Mouse (Mus musculus): ENCODE measurements around the gene Agmat.
"Not testable (repeated sequence)": the region's sequence is repeated elsewhere in the genome, so short reads cannot be mapped to it uniquely, and the experiment has no call there.

The Agmat gene

DNA sequence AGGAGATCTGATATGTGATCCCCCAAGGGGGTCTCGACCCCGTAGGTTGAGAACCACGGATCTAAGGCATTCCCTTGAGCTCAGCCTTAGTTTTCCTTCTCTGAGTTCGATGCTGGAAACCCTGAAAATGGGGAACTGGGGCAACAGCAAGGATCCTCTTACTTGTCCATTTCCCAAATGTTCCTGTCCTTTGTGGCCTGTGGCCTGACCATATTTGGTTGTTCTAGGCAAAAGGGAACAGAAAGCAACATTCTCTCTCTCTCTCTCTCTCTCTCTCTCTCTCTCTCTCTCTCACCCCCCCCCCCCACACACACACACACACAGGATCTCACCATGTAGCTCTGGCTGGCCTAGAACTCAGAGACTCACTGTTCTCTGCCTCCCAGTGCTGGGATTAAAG is 9.6 kb upstream of the Agmat start:
- DNase-seq: no peak

DNA sequence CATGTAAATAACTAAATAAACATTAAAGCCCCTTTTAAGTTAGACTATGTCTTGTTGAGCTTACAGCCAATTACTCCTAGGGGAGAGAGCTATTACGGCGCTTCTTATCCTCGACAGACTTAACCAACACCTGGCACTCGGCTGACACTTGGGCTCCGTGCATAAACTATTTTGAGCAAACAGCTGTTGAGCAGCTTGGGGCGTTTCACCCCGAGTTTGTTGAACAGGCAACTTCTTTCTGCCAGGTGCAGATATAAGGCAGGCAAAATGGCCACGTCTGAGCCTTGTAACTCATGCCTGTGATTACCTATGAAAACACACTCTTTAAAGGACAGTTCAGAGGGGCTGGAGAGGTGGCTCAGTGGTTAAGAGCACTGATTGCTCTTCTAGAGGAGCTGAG is 8.5 kb upstream of the Agmat start:
- DNase-seq: no peak

GRCm38 (mm10) chr4:141741856-141742255 is 4.6 kb upstream of the Agmat start:
- no peak for DNase-seq

GRCm38 (mm10) chr4:141742381-141742780 is 4.1 kb upstream of the Agmat start:
- no peak for DNase-seq

DNA sequence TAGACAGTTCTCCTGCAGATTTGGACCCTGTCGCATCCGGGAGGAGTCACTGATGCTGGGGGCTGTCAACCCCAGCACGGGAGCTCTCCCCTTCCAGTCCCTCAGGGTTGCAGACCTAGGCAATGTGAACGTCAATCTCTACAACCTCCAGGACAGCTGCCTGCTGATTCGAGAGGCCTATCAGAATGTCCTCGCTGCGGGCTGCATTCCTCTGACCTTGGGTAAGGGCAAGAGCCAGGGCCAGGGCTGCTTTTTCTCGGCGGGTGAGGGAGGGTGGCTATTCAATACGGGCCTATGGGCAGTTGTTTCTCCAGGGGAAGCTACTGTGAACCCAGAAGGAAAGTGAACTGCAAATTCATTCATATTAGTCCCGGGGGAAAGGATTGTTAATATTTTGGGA is 3.1 kb downstream of the Agmat start:
- DNase-seq: no peak

DNA sequence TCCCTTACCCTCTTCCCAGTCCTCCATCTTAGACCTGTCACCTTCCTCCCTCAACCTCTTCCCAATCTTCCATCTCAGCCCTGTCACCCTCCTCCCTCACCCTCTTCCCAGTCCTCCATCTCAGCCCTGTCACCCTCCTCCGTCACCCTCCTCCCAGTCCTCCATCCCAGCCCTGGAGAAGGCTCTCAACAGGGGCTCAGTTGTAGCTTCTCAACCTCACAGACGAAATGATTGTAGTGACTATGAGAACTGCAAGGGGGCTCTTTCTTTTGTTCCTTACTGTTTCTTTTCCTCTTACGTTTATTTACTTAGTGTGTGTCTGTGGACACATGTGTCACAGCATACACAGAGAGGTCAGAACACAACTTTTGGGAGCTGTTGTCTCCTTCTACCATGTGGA is 4.4 kb downstream of the Agmat start:
- no peak for DNase-seq

GRCm38 (mm10) chr4:141751419-141752075 is 5.1 kb downstream of the Agmat start:
- DNase-seq: no peak

DNA sequence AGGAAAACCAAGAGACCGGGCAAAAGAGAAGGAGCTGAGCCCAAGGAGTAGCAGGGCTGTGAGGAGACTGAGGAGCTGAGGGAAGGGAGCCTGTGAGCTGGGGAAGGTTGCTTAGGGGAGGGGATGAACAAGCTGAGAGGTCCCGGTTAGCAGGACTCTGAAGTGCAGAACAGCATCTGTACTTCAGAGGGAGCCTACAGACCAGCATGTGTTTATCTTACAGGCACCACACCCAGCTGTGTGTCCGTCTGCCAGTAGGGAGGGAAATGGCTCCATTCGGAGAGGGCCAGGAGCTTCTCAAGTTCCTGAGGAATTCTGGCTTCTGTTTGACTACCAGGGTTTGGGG is 5.6 kb downstream of the Agmat start:
- peak; percentile 35 for DNase-seq

DNA sequence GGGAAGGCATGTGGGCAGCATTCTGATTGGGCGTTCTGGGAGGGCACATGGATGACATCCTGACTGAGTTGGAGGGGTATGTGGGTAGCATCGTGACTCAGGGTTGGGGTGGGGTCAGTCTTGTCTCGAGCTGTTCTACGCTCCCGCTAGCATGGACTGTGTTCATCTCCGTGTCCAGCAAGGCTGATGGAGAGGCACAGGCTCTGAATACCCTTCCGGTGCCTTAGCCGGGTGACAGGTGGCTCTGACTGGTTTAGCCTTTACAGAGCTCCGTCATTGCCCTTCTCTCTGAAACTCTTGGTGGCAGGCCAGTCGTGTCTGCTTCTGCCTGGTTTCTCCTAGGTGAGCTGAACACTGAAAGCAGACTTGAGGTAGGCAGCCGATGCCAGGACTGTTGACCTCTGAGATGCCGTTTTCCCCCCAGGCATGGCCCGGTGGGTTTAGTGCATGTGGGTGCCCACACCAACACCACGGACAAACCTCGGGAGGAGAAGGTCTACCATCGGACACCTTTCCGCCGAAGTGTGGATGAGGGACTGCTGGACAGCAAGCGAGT is 9.0 kb downstream of the Agmat start:
- no peak for DNase-seq

DNA sequence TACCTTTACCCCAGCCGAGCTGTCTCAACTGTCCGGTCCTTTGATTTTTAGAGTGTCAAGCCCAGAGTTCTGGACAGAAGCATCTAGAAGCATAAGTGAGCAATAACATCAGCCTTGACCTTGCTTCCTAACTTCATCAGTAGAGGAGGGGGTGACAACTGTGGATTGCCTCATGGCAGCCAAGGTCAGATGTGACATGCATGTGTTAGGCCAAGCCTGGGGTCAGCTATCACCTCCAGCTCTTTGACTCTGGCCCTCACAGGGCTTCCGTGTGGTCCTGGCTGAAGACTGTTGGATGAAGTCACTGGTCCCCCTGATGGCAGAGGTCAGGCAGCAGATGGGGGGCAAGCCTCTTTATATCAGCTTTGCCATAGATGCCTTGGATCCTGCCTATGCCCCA is 10.7 kb downstream of the Agmat start:
- no peak for DNase-seq

DNA sequence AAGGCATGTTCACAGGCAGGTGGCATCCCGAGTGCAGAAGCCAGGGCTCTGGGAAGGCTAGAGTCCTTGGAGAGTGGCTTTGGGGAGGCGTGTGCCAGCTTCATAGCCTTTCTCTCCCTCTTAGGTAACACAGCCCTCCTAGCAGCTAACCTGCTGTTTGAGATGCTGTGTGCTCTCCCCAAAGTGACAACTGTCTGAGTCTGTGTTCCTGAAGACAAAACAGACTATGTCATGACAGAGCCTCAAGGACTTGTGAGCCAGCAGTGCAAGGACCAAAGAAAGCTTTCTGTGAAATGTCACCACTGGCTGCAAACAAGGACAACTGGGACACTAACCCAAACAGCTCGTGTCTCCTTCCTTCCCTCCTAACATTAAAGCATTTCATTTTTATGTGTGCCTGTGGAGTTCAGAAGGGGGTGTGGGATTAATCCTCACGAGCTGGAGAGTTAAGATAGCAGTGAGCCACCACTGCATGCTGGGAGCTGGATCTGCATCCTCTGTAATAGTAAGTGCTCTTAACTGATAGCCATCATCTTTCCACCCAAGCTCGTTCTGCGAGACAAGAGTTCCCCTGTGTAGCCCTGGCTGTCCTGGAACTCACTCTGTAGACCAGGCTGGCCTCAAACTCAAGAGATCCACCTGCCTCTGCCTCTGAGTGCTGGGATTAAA is 12.5 kb downstream of the Agmat start:
- no peak for DNase-seq

GRCm38 (mm10) chr4:141760942-141761341 is 14.5 kb downstream of the Agmat start:
- DNase-seq: no peak

- no peak for DNase-seq
Observed at GRCm38 (mm10) chr4:141762102-141762598, 15.7 kb downstream of the Agmat start.

DNA sequence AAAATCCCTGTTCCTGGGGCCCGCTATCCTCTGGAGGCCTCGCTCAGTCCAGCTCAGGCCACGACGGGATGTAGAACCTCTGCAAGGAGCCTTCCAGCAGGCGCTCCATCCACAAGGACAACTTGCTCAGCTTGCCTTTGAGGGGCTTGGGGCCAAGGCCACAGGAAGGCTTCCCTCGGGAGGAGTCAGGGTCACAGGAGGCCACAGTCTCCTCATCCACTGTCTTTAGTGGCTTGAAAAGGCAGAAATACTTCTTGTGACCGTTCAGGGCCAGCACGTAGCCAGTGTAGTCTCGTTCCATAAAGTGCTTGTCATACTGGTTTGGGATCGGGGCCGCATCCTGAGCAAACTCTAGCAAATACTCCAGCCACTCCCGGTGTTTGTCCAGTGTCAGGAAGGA is 17.0 kb downstream of the Agmat start:
- DNase-seq: no peak

DNA sequence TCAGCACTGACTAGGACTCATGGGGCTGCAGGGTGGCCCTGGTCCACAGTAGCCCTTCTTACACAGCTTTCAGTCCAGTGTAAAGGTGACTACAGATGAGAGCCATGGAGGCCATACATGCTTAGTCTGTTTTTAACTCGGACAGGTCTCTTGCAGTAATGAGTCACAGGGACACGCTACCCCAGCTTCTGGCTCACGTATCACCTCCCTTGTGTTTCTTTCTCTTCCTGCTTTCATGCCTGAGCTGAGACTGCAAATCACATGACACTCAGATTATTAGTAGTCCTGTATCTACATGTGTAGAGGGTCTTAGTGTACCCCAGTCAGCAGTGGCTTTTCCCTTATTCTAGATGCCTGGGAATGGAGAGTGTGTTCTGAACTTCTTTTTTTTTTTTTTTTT is 18.5 kb downstream of the Agmat start:
- no peak for DNase-seq

GRCm38 (mm10) chr4:141766316-141766667 is 19.8 kb downstream of the Agmat start:
- no peak for DNase-seq

- DNase-seq: no peak
Observed at GRCm38 (mm10) chr4:141766668-141767352, 20.3 kb downstream of the Agmat start.

- no peak for DNase-seq
Observed at GRCm38 (mm10) chr4:141767353-141768036, 21.0 kb downstream of the Agmat start.

- no peak for DNase-seq
Observed at GRCm38 (mm10) chr4:141769501-141770160, 23.2 kb downstream of the Agmat start.

GRCm38 (mm10) chr4:141771823-141772222 is 25.4 kb downstream of the Agmat start:
- DNase-seq: no peak

- not testable (repeated sequence) for DNase-seq
Observed at GRCm38 (mm10) chr4:141773019-141773418, 26.5 kb downstream of the Agmat start.

DNA sequence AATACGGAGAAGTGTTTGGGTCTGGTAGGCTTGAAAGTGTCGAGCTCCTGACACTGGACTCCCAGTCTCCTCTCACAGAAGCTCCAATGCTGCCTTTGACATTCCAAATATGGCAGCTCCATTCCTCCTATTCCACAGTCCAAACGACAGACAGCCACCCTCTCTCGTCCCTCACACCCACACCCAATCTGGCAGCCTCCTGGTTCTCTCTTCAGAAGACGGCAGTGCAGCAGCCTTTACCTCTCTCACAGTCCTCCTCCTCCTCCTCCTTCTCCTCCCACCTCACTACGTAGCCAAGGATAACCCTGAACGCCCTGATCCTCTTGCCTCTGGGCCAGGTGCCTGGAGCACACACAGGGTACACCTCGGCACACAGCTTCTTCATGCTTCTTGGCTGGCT is 33.4 kb downstream of the Agmat start:
- no peak for DNase-seq
